Mouse (Mus musculus): Measurements from ENCODE around the gene Grm1. TPM values are rescaled to one million over a fixed set of nuclear protein-coding genes. Genes with fewer than 3 reads are reported as not detected.

Gene Grm1
- total and polyA plus RNA-seq, 3 experiments, result 0.66 TPM; not detected in 2

DNA sequence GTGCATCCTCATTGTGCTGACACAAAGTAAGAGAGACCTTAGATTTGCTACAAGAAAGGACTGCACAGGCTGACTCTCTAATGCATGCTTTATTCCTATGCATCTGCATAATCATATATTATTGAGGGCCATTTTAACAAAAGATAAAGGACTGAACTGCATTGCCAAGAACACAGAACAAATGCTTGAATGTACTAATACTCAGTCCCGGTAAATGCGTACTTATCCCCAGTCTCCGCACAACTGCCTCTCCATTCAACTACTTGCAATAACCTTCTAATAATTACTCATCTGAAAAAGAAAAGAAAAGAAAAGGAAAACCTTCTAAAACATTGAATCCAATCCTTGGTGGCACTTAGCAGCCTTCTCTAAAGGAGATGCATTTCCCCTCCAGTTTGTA lies 272.4 kb downstream of the Grm1 start:
- H3K4me1 ChIP-seq (ENCODE audit: insufficient read depth, low read depth, low read length), result no peaks in the 10 kb centered on the region
- no peaks in the 10 kb centered on the region for H3K27me3 ChIP-seq (ENCODE audit: insufficient read depth, low read length)
- ATAC-seq (ENCODE audit: extremely low read depth, insufficient number of reproducible peaks, low FRiP score, poor library complexity, severe bottlenecking), result no peak
- H3K9me3 ChIP-seq (replicated peaks), result no peaks in the 10 kb centered on the region
- no peaks in the 10 kb centered on the region for H3K36me3 ChIP-seq (replicated peaks)
- no peak for DNase-seq (ENCODE audit: low spot score)
- no peak overlapping the region for H3K4me3 ChIP-seq (ENCODE audit: low read depth, low read length)
- TF ChIP-seq CTCF (IDR thresholded peaks at IDR 0.05; ENCODE audit: low read depth, low read length), result no peak
- TF ChIP-seq POLR2AphosphoS5 (IDR thresholded peaks at IDR 0.05; ENCODE audit: insufficient replicate concordance, low read depth, low read length), result no peak
- no peak for TF ChIP-seq GATA2 (IDR thresholded peaks at IDR 0.05; ENCODE audit: borderline replicate concordance, low read depth, low read length)
- TF ChIP-seq TAL1 (conservative IDR thresholded peaks at IDR 0.05; ENCODE audit: low read depth, low read length), result no peak
- no peak for TF ChIP-seq GATA1 (IDR thresholded peaks at IDR 0.05; ENCODE audit: borderline replicate concordance, low read length)

DNA sequence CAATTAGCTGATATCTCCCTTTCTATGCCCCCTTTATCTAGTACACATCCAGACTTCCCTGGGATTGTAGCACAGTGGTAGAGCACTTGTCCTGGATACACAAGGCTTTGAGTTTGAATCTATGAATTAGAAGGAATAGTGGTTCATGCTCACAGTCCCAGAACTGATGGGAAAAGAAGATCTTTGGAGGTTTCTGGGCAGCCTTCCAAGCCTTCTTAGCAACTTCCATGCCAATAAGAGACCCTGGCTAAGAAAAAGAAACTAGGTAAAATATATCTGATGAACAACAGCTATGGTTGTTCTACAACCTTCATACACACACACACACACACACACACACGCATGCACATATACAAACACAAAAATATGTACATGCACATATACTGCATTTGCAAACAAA lies 286.8 kb downstream of the Grm1 start:
- DNase-seq (ENCODE audit: low spot score) (no peak), ATAC-seq (ENCODE audit: extremely low read depth, insufficient number of reproducible peaks, low FRiP score, poor library complexity, severe bottlenecking) (no peak)
- Histone ChIP-seq H3K4me1 (ENCODE audit: insufficient read depth, low read depth, low read length) (peaks cover 5% of the 10 kb centered on the region; the same call in 1 of the 2 replicates), H3K4me3 (ENCODE audit: low read depth, low read length) (no peak overlapping the region), H3K27me3 (ENCODE audit: insufficient read depth, low read length) (no peaks in the 10 kb centered on the region), H3K9me3 (replicated peaks) (no peaks in the 10 kb centered on the region), H3K36me3 (replicated peaks) (no peaks in the 10 kb centered on the region)
- TF ChIP-seq GATA1 (IDR thresholded peaks at IDR 0.05; ENCODE audit: borderline replicate concordance, low read length) (no peak), POLR2AphosphoS5 (IDR thresholded peaks at IDR 0.05; ENCODE audit: insufficient replicate concordance, low read depth, low read length) (no peak), CTCF (IDR thresholded peaks at IDR 0.05; ENCODE audit: low read depth, low read length) (no peak), TAL1 (conservative IDR thresholded peaks at IDR 0.05; ENCODE audit: low read depth, low read length) (no peak), GATA2 (IDR thresholded peaks at IDR 0.05; ENCODE audit: borderline replicate concordance, low read depth, low read length) (no peak)

- H3K36me3 ChIP-seq (replicated peaks), result no peaks in the 10 kb centered on the region
- TF ChIP-seq GATA1 (IDR thresholded peaks at IDR 0.05; ENCODE audit: borderline replicate concordance, low read length) (no peak), CTCF (IDR thresholded peaks at IDR 0.05; ENCODE audit: low read depth, low read length) (no peak), GATA2 (IDR thresholded peaks at IDR 0.05; ENCODE audit: borderline replicate concordance, low read depth, low read length) (no peak), TAL1 (conservative IDR thresholded peaks at IDR 0.05; ENCODE audit: low read depth, low read length) (no peak)
- peaks cover 5% of the 10 kb centered on the region; the same call in 1 of the 2 replicates for H3K4me1 ChIP-seq (ENCODE audit: insufficient read depth, low read depth, low read length)
- ATAC-seq (ENCODE audit: extremely low read depth, insufficient number of reproducible peaks, low FRiP score, poor library complexity, severe bottlenecking) (no peak), DNase-seq (ENCODE audit: low spot score) (no peak)
- no peaks in the 10 kb centered on the region for H3K27me3 ChIP-seq (ENCODE audit: insufficient read depth, low read length)
- no peaks in the 10 kb centered on the region for H3K9me3 ChIP-seq (replicated peaks)
- H3K4me3 ChIP-seq (ENCODE audit: low read depth, low read length), result no peak overlapping the region
These were observed 291.7 kb downstream of the Grm1 start for GRCm38 (mm10) chr10:10790458-10790857.

DNA sequence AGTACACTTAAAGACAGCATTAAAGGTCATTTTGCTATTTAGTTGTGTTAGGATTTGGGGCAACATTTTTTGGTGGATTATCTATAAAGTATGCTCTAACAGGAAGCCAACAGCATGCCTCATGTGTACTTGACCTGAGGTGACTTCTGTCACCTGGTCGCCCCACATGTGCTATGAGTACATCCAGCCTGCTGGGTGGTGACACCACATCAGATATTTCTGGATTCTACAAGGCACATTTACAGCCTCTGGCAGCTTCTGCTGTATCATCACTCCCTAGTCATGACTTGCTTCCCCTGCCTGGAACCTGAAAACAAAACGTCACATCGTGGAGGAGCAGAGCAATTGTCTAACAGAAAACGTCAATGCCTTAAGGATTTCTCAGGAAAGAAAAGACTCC lies 292.2 kb downstream of the Grm1 start:
- Histone ChIP-seq H3K27me3 (ENCODE audit: insufficient read depth, low read length) (no peaks in the 10 kb centered on the region), H3K36me3 (replicated peaks) (no peaks in the 10 kb centered on the region), H3K4me1 (ENCODE audit: insufficient read depth, low read depth, low read length) (peaks cover 5% of the 10 kb centered on the region; the same call in 1 of the 2 replicates), H3K4me3 (ENCODE audit: low read depth, low read length) (no peak overlapping the region), H3K9me3 (replicated peaks) (no peaks in the 10 kb centered on the region)
- TF ChIP-seq GATA1 (IDR thresholded peaks at IDR 0.05; ENCODE audit: borderline replicate concordance, low read length) (no peak), CTCF (IDR thresholded peaks at IDR 0.05; ENCODE audit: low read depth, low read length) (no peak), TAL1 (conservative IDR thresholded peaks at IDR 0.05; ENCODE audit: low read depth, low read length) (no peak), POLR2AphosphoS5 (IDR thresholded peaks at IDR 0.05; ENCODE audit: insufficient replicate concordance, low read depth, low read length) (no peak), GATA2 (IDR thresholded peaks at IDR 0.05; ENCODE audit: borderline replicate concordance, low read depth, low read length) (no peak)
- no peak for ATAC-seq (ENCODE audit: extremely low read depth, insufficient number of reproducible peaks, low FRiP score, poor library complexity, severe bottlenecking)
- no peak for DNase-seq (ENCODE audit: low spot score)

GRCm38 (mm10) chr10:10787906-10788416 lies 294.2 kb downstream of the Grm1 start:
- Histone ChIP-seq H3K4me1 (ENCODE audit: insufficient read depth, low read depth, low read length) (no peaks in the 10 kb centered on the region), H3K4me3 (ENCODE audit: low read depth, low read length) (no peak overlapping the region), H3K27me3 (ENCODE audit: insufficient read depth, low read length) (no peaks in the 10 kb centered on the region), H3K36me3 (replicated peaks) (no peaks in the 10 kb centered on the region), H3K9me3 (replicated peaks) (no peaks in the 10 kb centered on the region)
- DNase-seq (ENCODE audit: low spot score) (no peak), ATAC-seq (ENCODE audit: extremely low read depth, insufficient number of reproducible peaks, low FRiP score, poor library complexity, severe bottlenecking) (no peak)
- TF ChIP-seq CTCF (IDR thresholded peaks at IDR 0.05; ENCODE audit: low read depth, low read length), result no peak
- no peak for TF ChIP-seq TAL1 (conservative IDR thresholded peaks at IDR 0.05; ENCODE audit: low read depth, low read length)
- no peak for TF ChIP-seq POLR2AphosphoS5 (IDR thresholded peaks at IDR 0.05; ENCODE audit: insufficient replicate concordance, low read depth, low read length)
- no peak for TF ChIP-seq GATA2 (IDR thresholded peaks at IDR 0.05; ENCODE audit: borderline replicate concordance, low read depth, low read length)
- TF ChIP-seq GATA1 (IDR thresholded peaks at IDR 0.05; ENCODE audit: borderline replicate concordance, low read length), result no peak

- Histone ChIP-seq H3K36me3 (replicated peaks) (no peaks in the 10 kb centered on the region), H3K27me3 (ENCODE audit: insufficient read depth, low read length) (no peaks in the 10 kb centered on the region), H3K9me3 (replicated peaks) (no peaks in the 10 kb centered on the region), H3K4me3 (ENCODE audit: low read depth, low read length) (no peak overlapping the region), H3K4me1 (ENCODE audit: insufficient read depth, low read depth, low read length) (no peaks in the 10 kb centered on the region)
- ATAC-seq (ENCODE audit: extremely low read depth, insufficient number of reproducible peaks, low FRiP score, poor library complexity, severe bottlenecking) (no peak), DNase-seq (ENCODE audit: low spot score) (no peak)
- no peak for TF ChIP-seq GATA1 (IDR thresholded peaks at IDR 0.05; ENCODE audit: borderline replicate concordance, low read length)
These were observed 297.0 kb downstream of the Grm1 start for GRCm38 (mm10) chr10:10785122-10785521.

DNA sequence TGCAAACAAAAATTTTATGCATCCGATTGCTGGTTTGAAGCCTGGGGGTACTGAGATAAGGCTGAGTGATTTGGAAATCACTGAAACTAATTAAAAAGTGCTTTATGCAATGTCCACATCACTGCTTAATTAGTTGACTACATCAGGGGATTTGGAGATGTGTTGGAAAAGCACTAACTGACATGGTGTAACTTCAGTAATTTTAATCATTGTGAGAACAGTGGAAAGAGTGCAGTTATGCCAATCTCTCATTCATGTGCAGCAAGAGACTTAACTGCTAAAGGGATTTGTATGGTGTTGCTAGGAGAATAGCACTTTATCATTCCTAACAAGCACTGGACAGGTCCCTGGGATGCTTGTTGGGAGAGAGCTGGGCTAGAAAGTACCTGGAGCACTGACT lies 307.3 kb downstream of the Grm1 start:
- H3K36me3 ChIP-seq (replicated peaks), result no peaks in the 10 kb centered on the region
- H3K27me3 ChIP-seq (ENCODE audit: insufficient read depth, low read length), result no peaks in the 10 kb centered on the region
- ATAC-seq (ENCODE audit: extremely low read depth, insufficient number of reproducible peaks, low FRiP score, poor library complexity, severe bottlenecking), result no peak
- H3K9me3 ChIP-seq (replicated peaks), result no peaks in the 10 kb centered on the region
- no peak overlapping the region for H3K4me3 ChIP-seq (ENCODE audit: low read depth, low read length)
- no peak for DNase-seq (ENCODE audit: low spot score)
- TF ChIP-seq GATA1 (IDR thresholded peaks at IDR 0.05; ENCODE audit: borderline replicate concordance, low read length) (no peak), POLR2AphosphoS5 (IDR thresholded peaks at IDR 0.05; ENCODE audit: insufficient replicate concordance, low read depth, low read length) (no peak), CTCF (IDR thresholded peaks at IDR 0.05; ENCODE audit: low read depth, low read length) (no peak), TAL1 (conservative IDR thresholded peaks at IDR 0.05; ENCODE audit: low read depth, low read length) (no peak), GATA2 (IDR thresholded peaks at IDR 0.05; ENCODE audit: borderline replicate concordance, low read depth, low read length) (no peak)
- H3K4me1 ChIP-seq (ENCODE audit: insufficient read depth, low read depth, low read length), result no peaks in the 10 kb centered on the region
